Mouse (Mus musculus) embryonic fibroblast, embryonic 13.5 days (primary cell): ENCODE results near the gene Mpl.

Experiments used
- CTCF ChIP-seq: IDR thresholded peaks from 2 replicates; pipeline ENCODE4 v1.5.1; 2011; ENCODE audit warnings: mild to moderate bottlenecking, control low read depth, low read length, moderate library complexity, borderline replicate concordance; ENCODE audit not compliant: insufficient read depth
- POLR2A ChIP-seq: IDR thresholded peaks from 2 replicates; pipeline ENCODE4 v1.6.1; 2011; ENCODE audit warnings: low read depth, mild to moderate bottlenecking, control low read depth, low read length, moderate library complexity

DNA sequence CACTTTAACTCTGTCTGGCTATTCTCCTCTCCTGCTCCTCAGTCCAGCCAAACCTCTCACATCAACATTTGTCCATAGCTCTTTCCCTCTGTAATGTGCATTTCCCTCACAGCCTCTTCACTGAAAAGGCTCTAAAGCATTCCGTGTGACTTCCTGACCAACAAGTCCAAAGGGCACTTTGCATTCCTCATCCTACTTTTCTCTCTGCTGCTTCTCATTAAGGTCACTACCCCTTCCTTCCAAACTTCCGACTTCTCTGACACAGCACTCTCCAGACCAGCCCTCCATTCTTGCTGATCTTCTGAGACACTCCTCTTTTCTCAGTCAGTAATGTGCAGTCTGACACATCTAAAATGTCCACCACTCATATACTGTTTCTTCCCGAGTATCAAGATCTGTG lies 60.9 kb downstream of the Mpl start:
- TF ChIP-seq POLR2A, result no peak
- no peak for TF ChIP-seq CTCF
